Mouse (Mus musculus): ENCODE measurements at regions not wholly inside any gene's neighbourhood (a gene's known extent, or its start where the extent isn't known, plus 50 kb on each side); places are given as distances from the start of the nearest gene placed in this dataset.

DNA sequence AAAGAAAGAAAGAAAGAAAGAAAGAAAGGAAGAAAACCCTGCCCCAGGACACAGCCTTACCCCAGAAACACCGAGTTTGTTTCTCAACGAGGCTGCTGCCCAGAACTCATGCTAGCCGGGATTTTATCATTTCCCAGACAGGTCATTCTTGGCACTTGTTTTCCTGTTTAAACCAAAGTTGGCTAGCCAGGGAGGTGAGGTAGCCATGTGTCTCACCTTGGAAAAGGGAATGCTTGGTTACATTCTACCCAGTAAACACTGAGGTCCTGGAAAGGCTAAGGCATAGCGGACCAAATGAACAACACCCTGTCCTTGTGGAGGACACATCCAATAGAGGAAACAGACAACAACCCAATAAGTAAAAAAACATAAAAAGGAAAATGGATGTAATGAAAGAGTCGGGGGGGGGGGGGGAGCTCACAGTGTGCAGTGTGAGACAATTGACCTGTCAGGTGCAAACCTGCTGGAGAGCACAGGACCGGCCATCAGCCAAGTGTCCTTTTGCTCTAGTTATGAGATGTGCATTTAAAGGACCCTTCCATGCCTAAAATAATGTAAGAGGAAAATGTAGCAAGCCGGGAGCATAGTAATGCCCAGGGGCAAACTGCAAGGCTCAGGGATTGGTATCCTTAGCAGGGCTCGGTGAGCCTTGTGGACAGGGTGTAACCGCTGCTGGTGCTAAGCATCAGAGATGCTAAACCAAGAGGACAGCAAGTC, 78.2 kb upstream of the Fzd7 start:
- 85% methylated on average over 9 of the region's 9 CpGs for WGBS
- H3K4me1 ChIP-seq: peaks cover 5% of the 10 kb centered on the region; the same call in 1 of the 2 replicates
- H3K4me2 ChIP-seq (replicated peaks): no peak overlapping the region
- H3K36me3 ChIP-seq: no peaks in the 10 kb centered on the region
- H3K9ac ChIP-seq: no peak overlapping the region
- no peak overlapping the region for H3K4me3 ChIP-seq
- no peaks in the 10 kb centered on the region for H3K27me3 ChIP-seq
- H3K9me3 ChIP-seq: no peaks in the 10 kb centered on the region
- ATAC-seq (ENCODE audit: low FRiP score, low read depth): no peak
- H3K27ac ChIP-seq: no peak overlapping the region

DNA sequence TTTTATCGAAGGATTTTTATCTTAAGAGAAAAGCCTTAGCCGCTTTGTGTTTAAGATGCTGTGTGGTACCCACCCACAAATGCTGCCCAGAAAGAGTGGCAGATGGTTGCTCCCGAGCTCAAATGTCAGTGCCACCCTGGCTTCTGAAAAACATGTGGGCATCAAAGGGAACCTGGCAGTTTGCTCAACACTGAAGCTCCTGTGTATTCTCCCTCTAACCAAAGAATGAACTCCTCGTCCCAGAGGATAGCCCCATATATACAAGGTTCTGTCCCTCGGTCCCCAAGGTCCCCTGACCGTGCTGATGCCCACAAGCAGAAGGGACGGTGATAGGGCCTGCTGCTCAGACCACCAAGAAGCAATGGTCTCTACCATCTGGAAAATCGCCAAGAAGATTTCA, 76.9 kb upstream of the Fzd7 start:
- Histone ChIP-seq H3K4me2 (replicated peaks) (no peak overlapping the region), H3K9me3 (no peaks in the 10 kb centered on the region), H3K4me1 (peaks cover 4% of the 10 kb centered on the region), H3K9ac (no peak overlapping the region), H3K27ac (no peak overlapping the region), H3K36me3 (no peaks in the 10 kb centered on the region), H3K27me3 (no peaks in the 10 kb centered on the region), H3K4me3 (no peak overlapping the region)
- 76% methylated on average over 8 of the region's 8 CpGs for WGBS
- no peak for ATAC-seq (ENCODE audit: low FRiP score, low read depth)

DNA sequence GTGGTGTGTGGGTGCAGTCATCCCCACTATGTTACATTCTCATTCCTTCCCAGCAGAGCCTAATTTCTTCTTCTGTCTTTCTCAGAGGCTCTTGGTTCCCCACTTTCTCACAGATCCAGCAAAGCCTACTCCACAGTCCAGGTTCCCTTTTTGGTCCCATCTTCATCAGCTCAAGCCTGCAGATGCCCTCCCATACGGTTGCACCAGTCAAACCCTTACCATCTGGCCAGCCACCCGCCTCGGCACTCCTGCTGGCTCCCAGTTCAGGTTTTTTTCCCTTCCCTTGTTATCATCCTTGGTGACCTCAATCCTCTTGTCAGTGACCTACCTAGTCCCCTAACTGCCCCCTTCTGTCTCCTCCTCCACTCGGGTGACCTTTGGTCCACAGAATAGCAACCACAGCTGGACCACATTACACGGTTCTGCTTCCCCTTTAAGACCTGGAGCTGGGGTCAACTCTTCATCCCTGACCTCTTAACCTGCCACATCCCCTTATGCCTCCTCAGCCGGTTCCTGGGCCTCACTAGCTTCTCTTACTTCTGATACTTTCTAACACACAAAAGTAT, 75.4 kb upstream of the Fzd7 start:
- Histone ChIP-seq H3K4me3 (no peak overlapping the region), H3K4me1 (peaks cover 4% of the 10 kb centered on the region), H3K36me3 (no peaks in the 10 kb centered on the region), H3K27me3 (no peaks in the 10 kb centered on the region), H3K4me2 (replicated peaks) (no peak overlapping the region), H3K27ac (no peak overlapping the region), H3K9ac (no peak overlapping the region), H3K9me3 (no peaks in the 10 kb centered on the region)
- no peak for ATAC-seq (ENCODE audit: low FRiP score, low read depth)
- WGBS: 20% methylated on average over 6 of the region's 6 CpGs

DNA sequence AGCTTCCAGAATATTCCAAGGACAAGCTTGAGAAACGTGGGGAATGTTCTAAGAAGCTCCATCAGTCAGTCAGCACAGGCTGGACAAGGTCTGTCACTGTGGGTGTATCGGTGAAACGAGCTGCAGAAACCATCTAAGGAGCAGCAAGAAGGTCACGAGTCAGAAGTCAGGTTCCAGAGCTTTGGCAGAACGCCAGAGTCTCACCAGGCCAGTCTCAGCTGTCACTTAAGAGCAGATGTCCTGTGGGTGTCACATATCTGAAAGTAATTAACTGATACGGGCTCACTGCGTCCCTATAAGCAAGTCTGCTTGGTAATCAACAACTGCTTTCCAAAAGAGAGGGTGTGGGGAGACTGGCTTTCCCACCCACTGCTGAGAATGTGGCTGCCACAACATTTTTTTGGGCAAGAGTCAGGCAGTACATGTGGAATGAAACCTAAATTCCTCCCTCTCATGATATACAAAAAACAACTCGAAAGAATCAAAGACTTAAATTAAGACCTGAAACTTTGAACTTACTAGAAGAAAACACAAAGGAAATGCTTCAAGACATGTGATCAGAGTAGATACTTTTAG, 72.6 kb upstream of the Fzd7 start:
- Histone ChIP-seq H3K36me3 (no peaks in the 10 kb centered on the region), H3K27me3 (no peaks in the 10 kb centered on the region), H3K4me3 (no peak overlapping the region), H3K4me1 (peaks cover 4% of the 10 kb centered on the region), H3K9me3 (no peaks in the 10 kb centered on the region), H3K27ac (peak overlapping the region; percentile 40), H3K9ac (no peak overlapping the region), H3K4me2 (replicated peaks) (no peak overlapping the region)
- 9% methylated on average over 8 of the region's 8 CpGs for WGBS
- peak; percentile 32; the same call in 1 of the 2 replicates for ATAC-seq (ENCODE audit: low FRiP score, low read depth)

DNA sequence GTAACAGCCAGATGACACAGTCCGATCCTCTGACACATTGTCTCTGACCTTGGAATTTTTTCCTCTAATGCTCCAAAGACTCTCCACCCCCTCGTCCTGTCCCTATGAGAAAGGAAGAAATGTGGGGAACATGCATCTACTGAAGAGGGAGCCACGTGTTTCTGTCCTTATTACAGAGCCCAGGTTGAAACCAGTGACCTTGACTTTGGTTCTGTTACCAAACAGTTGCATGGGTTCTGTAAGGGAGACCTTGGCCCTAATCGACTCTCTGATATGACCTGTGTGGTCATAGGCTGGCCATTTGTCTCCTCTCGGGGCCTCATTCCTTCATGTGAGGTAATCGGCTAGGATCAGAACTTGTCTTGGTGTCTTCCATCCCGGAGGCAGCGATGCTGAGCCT, 69.0 kb upstream of the Fzd7 start:
- Histone ChIP-seq H3K9ac (no peak overlapping the region), H3K27me3 (no peaks in the 10 kb centered on the region), H3K4me2 (replicated peaks) (no peak overlapping the region), H3K27ac (no peak overlapping the region), H3K9me3 (no peaks in the 10 kb centered on the region), H3K4me1 (peaks cover 9% of the 10 kb centered on the region), H3K4me3 (no peak overlapping the region), H3K36me3 (no peaks in the 10 kb centered on the region)
- ATAC-seq (ENCODE audit: low FRiP score, low read depth): no peak
- WGBS: 88% methylated on average over 8 of the region's 8 CpGs

DNA sequence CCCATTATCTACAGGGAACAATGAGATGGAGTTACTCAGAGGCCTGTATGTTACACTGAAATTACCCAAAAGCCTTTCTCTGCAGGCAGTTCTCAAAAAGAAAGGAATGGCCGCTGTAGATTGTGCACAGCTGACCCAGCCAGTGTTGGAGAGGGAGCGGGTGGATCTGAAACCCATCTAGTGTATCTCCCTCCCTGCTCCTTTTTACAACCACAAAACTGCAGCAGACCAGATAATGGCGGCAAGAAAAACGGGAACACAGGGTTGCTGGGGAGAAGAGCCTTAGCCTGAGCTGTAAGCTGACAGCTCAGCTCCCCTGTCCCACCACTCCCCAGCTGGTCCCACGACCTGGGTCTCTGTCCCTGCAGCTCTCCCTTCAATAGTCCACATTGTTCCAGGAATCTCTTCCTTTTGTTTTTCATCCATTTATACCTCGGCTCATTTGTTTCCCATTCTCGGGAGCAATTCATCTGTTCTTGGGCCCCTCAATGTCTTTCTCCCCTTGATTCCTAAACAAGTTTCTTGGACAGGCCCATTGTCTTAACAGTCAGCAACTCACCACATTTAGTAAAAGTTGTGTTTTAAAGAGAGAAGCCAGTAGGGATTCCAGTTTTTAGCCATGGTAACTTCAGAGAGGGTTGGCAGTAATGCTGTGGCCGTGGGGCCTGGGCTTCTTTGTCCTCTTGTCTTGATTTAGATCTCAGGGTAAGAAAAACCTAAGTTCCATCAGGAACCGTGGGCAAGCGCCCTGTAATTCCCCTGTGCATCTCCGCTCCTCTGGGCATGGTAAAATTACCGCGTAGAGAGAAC, 67.6 kb upstream of the Fzd7 start:
- Histone ChIP-seq H3K4me3 (no peak overlapping the region), H3K4me2 (replicated peaks) (no peak overlapping the region), H3K36me3 (no peaks in the 10 kb centered on the region), H3K27me3 (no peaks in the 10 kb centered on the region), H3K9me3 (no peaks in the 10 kb centered on the region), H3K9ac (no peak overlapping the region), H3K27ac (no peak overlapping the region), H3K4me1 (peaks cover 9% of the 10 kb centered on the region)
- WGBS: 73% methylated on average over 13 of the region's 13 CpGs
- ATAC-seq (ENCODE audit: low FRiP score, low read depth): no peak

DNA sequence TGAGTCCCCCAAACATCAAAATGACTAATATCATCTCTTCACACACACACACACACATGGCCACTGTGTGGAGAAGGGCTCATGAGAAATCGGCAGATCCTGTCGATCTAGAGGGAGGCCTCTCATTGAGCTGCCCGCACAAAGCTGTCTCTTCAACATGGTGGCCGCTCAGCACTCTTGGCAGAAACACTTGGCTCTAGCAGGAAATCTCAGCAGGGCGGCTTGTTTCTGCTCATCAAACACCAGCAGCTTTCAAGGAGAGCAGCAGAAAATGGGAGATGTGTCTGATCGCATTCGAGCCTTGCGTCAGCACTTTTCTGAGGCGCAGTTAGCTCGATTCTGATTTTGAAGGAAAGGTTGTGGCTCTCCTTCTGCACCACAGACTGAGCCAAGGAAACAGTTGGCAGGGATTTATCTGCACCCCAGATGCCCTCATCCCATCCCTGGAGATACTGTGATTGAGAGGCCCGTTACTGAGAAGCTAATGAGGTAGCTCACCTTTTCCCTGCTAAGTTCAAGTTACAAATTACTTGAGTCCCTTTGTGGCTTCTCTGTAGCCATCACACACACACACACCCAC, 66.4 kb upstream of the Fzd7 start:
- 83% methylated on average over 11 of the region's 11 CpGs for WGBS
- Histone ChIP-seq H3K9ac (no peak overlapping the region), H3K27me3 (no peaks in the 10 kb centered on the region), H3K27ac (no peak overlapping the region), H3K36me3 (no peaks in the 10 kb centered on the region), H3K9me3 (no peaks in the 10 kb centered on the region), H3K4me1 (0 out of 2 replicates have a peak, but pooled peaks cover 7% of the 10 kb centered on the region), H3K4me2 (replicated peaks) (no peak overlapping the region), H3K4me3 (no peak overlapping the region)
- ATAC-seq (ENCODE audit: low FRiP score, low read depth): no peak

DNA sequence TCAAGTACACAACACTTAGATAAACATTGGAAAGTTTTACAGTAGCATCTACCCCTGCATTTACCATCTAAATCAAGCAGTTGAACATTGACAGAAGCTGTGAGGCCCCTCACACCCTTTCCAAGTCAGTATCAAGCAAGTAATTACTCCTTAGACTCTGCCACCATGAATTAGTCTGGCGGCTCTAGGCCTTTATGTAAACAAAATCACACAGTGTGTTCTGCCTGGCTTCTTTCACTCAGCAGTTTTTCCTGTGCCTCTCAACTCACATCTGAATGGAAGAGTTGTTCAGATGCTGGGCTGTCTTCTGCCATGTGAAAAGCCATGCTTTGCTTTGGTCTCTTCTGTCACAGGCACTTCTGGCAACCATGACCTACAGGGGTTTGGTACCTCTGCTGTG, 64.9 kb upstream of the Fzd7 start:
- H3K9me3 ChIP-seq: no peaks in the 10 kb centered on the region
- peaks cover 9% of the 10 kb centered on the region for H3K4me1 ChIP-seq
- no peak overlapping the region for H3K9ac ChIP-seq
- no peak overlapping the region for H3K27ac ChIP-seq
- no peak overlapping the region for H3K4me2 ChIP-seq (replicated peaks)
- no peaks in the 10 kb centered on the region for H3K27me3 ChIP-seq
- H3K4me3 ChIP-seq: no peak overlapping the region
- H3K36me3 ChIP-seq: no peaks in the 10 kb centered on the region
- no peak for ATAC-seq (ENCODE audit: low FRiP score, low read depth)
- 33% methylated on average over 1 of the region's 1 CpGs for WGBS

DNA sequence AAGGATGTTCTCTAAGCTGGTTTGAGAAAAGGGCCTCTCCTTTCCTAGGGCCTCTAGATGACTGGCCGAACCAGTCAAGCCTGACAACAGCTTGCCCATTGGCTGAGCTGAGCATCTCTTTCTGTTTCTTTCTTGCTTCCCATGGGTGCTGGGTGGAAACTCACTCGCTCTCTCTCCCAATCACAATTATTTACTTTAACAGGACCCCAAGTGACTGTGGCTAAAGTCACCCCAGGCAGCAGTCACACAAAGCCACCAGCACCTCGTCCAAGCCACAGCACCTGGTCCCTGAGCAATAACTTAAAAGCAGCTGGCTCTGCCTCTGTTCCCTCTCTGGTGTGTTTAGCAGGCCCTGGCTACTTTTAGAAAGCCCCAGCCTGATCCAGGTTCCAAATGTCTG, 64.3 kb upstream of the Fzd7 start:
- Histone ChIP-seq H3K4me2 (replicated peaks) (no peak overlapping the region), H3K27ac (no peak overlapping the region), H3K4me1 (peaks cover 15% of the 10 kb centered on the region), H3K36me3 (no peaks in the 10 kb centered on the region), H3K9me3 (no peaks in the 10 kb centered on the region), H3K9ac (no peak overlapping the region), H3K4me3 (no peak overlapping the region), H3K27me3 (no peaks in the 10 kb centered on the region)
- no peak for ATAC-seq (ENCODE audit: low FRiP score, low read depth)
- WGBS: 52% methylated on average over 3 of the region's 3 CpGs

DNA sequence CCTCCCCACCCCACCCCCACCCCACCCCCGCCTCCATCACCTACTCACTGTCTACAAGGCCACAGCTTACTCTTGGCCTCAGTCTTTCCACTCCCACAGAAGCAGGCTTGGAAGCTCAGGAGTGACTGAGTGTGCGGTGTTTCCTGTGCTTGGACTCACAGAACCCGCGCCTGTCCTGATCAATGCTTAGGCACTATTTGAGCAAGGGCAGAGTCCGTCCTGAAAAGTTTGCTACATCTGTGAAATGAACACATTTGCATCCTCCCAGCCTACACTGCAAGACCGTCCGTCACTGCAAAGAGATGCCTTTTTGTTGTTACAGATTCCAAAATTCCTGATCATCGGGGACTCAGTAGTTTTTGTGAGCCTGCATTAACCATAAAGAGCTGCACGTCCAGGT, 63.5 kb upstream of the Fzd7 start:
- Histone ChIP-seq H3K9ac (no peak overlapping the region), H3K27me3 (no peaks in the 10 kb centered on the region), H3K4me1 (peaks cover 23% of the 10 kb centered on the region), H3K9me3 (no peaks in the 10 kb centered on the region), H3K27ac (no peak overlapping the region), H3K4me3 (no peak overlapping the region), H3K36me3 (no peaks in the 10 kb centered on the region), H3K4me2 (replicated peaks) (no peak overlapping the region)
- no peak for ATAC-seq (ENCODE audit: low FRiP score, low read depth)
- 82% methylated on average over 9 of the region's 9 CpGs for WGBS

DNA sequence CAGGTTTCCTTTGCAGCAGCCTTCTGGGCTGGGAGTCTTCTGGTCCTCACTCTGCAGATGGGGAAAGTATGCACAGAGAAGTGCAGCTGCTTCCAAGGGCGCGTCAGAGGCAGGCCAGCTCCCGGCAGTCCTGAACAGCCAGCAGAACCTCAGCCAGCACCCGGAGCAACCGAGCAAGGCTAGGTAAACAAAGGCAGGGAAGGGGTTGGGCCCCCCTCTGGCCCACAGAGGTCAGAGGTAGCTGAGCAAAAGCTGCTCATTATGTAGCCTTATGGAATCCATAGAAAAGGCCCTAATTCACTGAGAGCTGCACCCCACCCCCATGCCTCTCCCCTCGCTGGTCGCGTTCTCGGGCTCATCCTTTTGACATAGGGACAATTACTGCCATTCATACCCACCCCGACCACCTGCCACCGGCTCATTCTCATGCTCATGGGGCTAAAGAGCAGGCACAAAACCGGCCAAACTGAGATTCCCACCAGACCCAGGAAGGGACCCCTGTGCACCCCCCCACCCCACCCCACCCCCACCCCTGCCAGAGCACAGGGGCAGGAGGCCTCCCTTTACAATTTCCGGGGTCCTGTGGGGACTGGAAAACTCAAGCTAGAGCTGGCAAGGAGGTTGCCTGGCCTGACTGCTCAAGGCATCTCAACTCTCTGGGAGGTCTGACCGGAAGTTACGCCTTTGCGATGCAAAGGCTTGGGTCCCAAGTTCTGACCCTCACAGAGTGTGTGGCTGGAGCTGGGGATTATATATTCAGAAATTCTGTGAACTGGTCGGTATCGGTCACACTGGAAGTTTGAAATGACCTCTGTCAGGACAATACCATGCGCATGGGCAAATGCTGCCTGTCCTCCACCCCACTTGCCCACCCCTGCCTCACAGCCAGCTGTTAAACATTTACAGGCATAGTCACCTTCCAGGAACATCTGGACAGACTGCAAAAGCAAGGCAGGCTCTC, 59.0 kb upstream of the Fzd7 start:
- ATAC-seq (ENCODE audit: low FRiP score, low read depth): peak; percentile 60
- Histone ChIP-seq H3K4me3 (no peak overlapping the region), H3K36me3 (no peaks in the 10 kb centered on the region), H3K4me1 (peaks cover 20% of the 10 kb centered on the region), H3K27ac (no peak overlapping the region), H3K9ac (no peak overlapping the region), H3K4me2 (replicated peaks) (peak overlapping the region; percentile 35), H3K9me3 (no peaks in the 10 kb centered on the region), H3K27me3 (no peaks in the 10 kb centered on the region)
- 20% methylated on average over 19 of the region's 19 CpGs for WGBS
